Mouse (Mus musculus): ENCODE results near the gene 2410004B18Rik.

DNA sequence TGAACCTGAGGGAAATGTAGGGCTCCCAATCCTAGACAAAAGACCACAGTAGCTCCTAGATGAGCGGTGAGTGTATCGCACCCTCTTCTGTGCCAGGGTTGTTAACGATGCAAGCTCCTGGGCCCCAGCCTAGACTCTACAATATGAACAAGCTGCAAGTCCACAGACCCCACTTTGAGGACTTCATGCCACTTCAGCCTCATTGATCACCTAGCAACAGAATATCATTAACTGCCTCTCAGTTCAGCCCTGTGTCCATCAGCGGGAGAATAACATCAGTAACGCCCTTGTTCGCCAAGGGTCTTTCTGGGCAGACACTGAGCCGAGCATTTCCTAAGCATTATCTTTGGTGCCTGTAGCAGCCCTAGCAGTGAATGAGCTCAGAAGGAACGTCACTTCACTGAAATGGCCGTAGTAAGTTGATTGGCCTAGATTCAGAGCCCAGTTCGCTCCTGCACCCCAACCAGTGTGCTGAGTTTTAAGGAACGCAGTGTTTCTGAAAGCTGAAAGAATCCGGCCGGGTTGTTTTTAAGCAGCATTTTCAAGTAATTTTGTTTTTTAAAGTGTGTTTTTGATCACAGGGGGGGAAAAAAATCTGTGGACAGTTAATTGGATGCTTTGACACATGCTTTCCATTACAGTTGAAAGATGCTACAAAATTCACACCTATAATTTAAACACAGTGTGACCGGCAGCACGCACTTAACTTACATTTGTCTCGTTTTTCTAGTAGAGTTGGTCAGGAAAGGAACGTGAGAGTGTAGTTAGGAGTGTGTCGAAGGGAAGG lies 47.3 kb upstream of the 2410004B18Rik start:
- TF ChIP-seq CTCF (IDR thresholded peaks at IDR 0.05; ENCODE audit: low read depth) (no peak), EP300 (IDR thresholded peaks at IDR 0.05; ENCODE audit: low read depth) (no peak)

All from liver, postnatal 0 days (tissue).